Mouse (Mus musculus) NIH3T3 (cell line): ENCODE results near the gene Gspt1.
"Not testable (repeated sequence)": the region's sequence is repeated elsewhere in the genome, so short reads cannot be mapped to it uniquely, and the experiment has no call there.

Source experiments
- DNase-seq: peaks from one replicate; pipeline ENCODE4 v3.0.0-alpha.2; 2012; ENCODE audit warnings: low read depth

Gspt1 gene

GRCm38 (mm10) chr16:11253898-11254722 lies at the start of gene Gspt1:
TSS of gene Gspt1 (minus strand) at chr16:11254325.
- DNase-seq = peak; percentile 99

- DNase-seq = no peak
Observed at GRCm38 (mm10) chr16:11303741-11304140, 49.6 kb upstream of the Gspt1 start.

GRCm38 (mm10) chr16:11297700-11298099 lies 43.6 kb upstream of the Gspt1 start:
- DNase-seq = peak; percentile 68

GRCm38 (mm10) chr16:11295583-11295982 lies 41.5 kb upstream of the Gspt1 start:
- not testable (repeated sequence) for DNase-seq

GRCm38 (mm10) chr16:11288873-11289272 lies 34.7 kb upstream of the Gspt1 start:
- peak; percentile 20 for DNase-seq

- peak; percentile 61 for DNase-seq
Observed at GRCm38 (mm10) chr16:11285949-11286348, 31.8 kb upstream of the Gspt1 start.

GRCm38 (mm10) chr16:11284881-11285280 lies 30.8 kb upstream of the Gspt1 start:
- no peak for DNase-seq

GRCm38 (mm10) chr16:11282655-11283232 lies 28.6 kb upstream of the Gspt1 start:
- no peak for DNase-seq

GRCm38 (mm10) chr16:11278778-11279177 lies 24.7 kb upstream of the Gspt1 start:
- DNase-seq = no peak

- DNase-seq = no peak
Observed at GRCm38 (mm10) chr16:11276888-11277287, 22.8 kb upstream of the Gspt1 start.

- no peak for DNase-seq
Observed at GRCm38 (mm10) chr16:11271073-11271472, 16.9 kb upstream of the Gspt1 start.

- peak; percentile 39 for DNase-seq
Observed at GRCm38 (mm10) chr16:11270642-11271041, 16.5 kb upstream of the Gspt1 start.

GRCm38 (mm10) chr16:11269808-11270207 lies 15.7 kb upstream of the Gspt1 start:
- DNase-seq = no peak

GRCm38 (mm10) chr16:11266556-11266955 lies 12.4 kb upstream of the Gspt1 start:
- no peak for DNase-seq

GRCm38 (mm10) chr16:11263266-11263665 lies 9.1 kb upstream of the Gspt1 start:
- no peak for DNase-seq

GRCm38 (mm10) chr16:11254723-11255164 lies 619 bp upstream of the Gspt1 start:
- no peak for DNase-seq

GRCm38 (mm10) chr16:11253065-11253831 lies 877 bp downstream of the Gspt1 start:
- peak; percentile 51 for DNase-seq

- no peak for DNase-seq
Observed at GRCm38 (mm10) chr16:11247791-11248190, 6.3 kb downstream of the Gspt1 start.

GRCm38 (mm10) chr16:11245767-11246166 lies 8.4 kb downstream of the Gspt1 start:
- DNase-seq = no peak

- DNase-seq = no peak
Observed at GRCm38 (mm10) chr16:11242401-11242800, 11.7 kb downstream of the Gspt1 start.

GRCm38 (mm10) chr16:11217801-11218200 lies 36.3 kb downstream of the Gspt1 start:
- DNase-seq = no peak

- DNase-seq = no peak
Observed at GRCm38 (mm10) chr16:11203600-11204390, 50.3 kb downstream of the Gspt1 start.
